In the genomic region with DNA sequence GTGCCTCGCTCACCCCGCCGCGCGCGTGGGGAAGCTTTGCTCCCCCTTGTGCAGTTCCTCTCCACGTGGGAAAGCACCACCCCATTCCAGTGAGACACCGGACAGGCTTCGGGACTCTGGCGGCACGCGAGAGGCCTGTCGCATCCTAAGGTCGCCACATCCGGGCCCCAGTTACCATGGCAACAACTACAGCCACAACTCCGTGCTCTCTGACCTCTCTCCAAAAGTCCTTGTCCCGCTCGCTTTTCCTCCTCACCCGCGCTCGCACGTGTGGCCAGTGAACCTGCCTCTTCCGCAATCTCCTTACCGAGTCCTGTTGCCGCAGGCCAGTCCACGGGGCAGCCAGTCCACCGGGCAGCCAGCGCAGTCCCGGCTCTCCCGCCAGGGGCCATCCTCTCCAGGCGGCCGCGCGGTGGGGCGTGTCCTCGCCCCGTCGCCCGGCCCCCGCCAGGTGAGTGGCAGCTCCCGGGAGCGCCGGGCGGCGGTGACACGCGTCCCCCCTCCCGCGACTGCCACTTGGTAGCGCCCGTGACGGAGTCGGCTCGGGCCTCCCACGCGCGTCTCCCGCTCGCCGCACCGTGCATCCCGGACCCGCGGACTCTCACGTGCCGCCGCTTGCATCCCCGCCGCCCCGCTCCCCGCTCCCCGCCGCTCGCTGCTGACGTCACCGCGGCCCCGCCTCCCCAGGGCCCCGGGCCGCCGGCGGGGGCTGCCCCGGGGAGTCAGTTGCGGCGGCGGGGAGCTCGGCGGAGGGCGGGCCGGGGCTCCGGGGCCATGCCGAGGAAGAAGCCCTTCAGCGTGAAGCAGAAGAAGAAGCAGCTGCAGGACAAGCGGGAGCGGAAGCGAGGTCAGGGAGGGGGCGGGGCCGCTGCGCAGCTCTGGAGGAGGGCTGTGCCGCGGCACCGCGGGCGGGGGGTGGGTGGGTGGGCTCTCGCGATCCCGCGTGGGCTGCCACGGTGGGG, we compare ENCODE assay signal across 8 mouse cellular contexts. TPM values are rescaled to one million over a fixed set of nuclear protein-coding genes. Genes with fewer than 3 reads are reported as not detected.
DNase-seq lines count a peak whose midpoint lies in the region; ATAC-seq and TF ChIP-seq lines count a peak whose summit lies in the region.

A gene (plus strand): TSS at position 451 of the 962 bp plus-strand sequence.
A gene (minus strand): TSS at position 836 of the 962 bp plus-strand sequence.

- peak within 1 kb of the TSS; percentile 89 for H3K4me3 ChIP-seq in C2C12 (ENCODE audit: insufficient read depth, poor library complexity, severe bottlenecking)
- H3K4me3 ChIP-seq in erythroblast, embryonic 14.5 days (replicated peaks) = peak within 1 kb of the TSS; percentile 85
- peak within 1 kb of the TSS; percentile 79 for H3K4me3 ChIP-seq in heart, embryonic 12.5 days
- H3K4me3 ChIP-seq in kidney, postnatal 0 days (replicated peaks; ENCODE audit: low read depth, low read length) = peak within 1 kb of the TSS; percentile 95
- H3K4me3 ChIP-seq in liver, embryonic 11.5 days (ENCODE audit: low read depth, low read length) = peak within 1 kb of the TSS; percentile 77
- H3K4me3 ChIP-seq in stomach, embryonic 14.5 days (ENCODE audit: low read depth, low read length) = peak within 1 kb of the TSS; percentile 87

- H3K79me3 ChIP-seq in C2C12 (ENCODE audit: low read depth) = peaks cover 26% of the 10 kb centered on the region

- H3K36me3 ChIP-seq in C2C12 (ENCODE audit: control insufficient read depth, insufficient read depth) = peaks cover 46% of the 10 kb centered on the region
- H3K36me3 ChIP-seq in erythroblast, embryonic 14.5 days (ENCODE audit: control insufficient read depth) = peaks cover 9% of the 10 kb centered on the region
- peaks cover 46% of the 10 kb centered on the region for H3K36me3 ChIP-seq in heart, embryonic 12.5 days
- peaks cover 20% of the 10 kb centered on the region for H3K36me3 ChIP-seq in kidney, postnatal 0 days (ENCODE audit: insufficient read depth, low read length)
- peaks cover 18% of the 10 kb centered on the region; the same call in 1 of the 2 replicates for H3K36me3 ChIP-seq in liver, embryonic 11.5 days (ENCODE audit: control insufficient read depth, insufficient read depth, low read length)
- peaks cover 21% of the 10 kb centered on the region for H3K36me3 ChIP-seq in stomach, embryonic 14.5 days (ENCODE audit: control insufficient read depth, insufficient read depth, low read length)

- under 1% methylated on average over 97 of the region's 109 CpGs for WGBS in heart, embryonic 12.5 days
- under 1% methylated on average over 99 of the region's 109 CpGs for WGBS in kidney, postnatal 0 days
- under 1% methylated on average over 102 of the region's 109 CpGs for WGBS in liver, embryonic 11.5 days
- WGBS in stomach, embryonic 14.5 days = under 1% methylated on average over 89 of the region's 109 CpGs

- H3K4me1 ChIP-seq in erythroblast, embryonic 14.5 days (ENCODE audit: control insufficient read depth) = peaks cover 32% of the 10 kb centered on the region
- H3K4me1 ChIP-seq in heart, embryonic 12.5 days (replicated peaks) = peaks cover 16% of the 10 kb centered on the region
- peaks cover 12% of the 10 kb centered on the region; the same call in 1 of the 2 replicates for H3K4me1 ChIP-seq in kidney, postnatal 0 days (replicated peaks; ENCODE audit: insufficient read depth, low read length)
- H3K4me1 ChIP-seq in liver, embryonic 11.5 days (replicated peaks; ENCODE audit: control insufficient read depth, insufficient read depth, low read length) = peaks cover 11% of the 10 kb centered on the region
- peaks cover 11% of the 10 kb centered on the region for H3K4me1 ChIP-seq in stomach, embryonic 14.5 days (ENCODE audit: control insufficient read depth, insufficient read depth, low read length)

- H3K27ac ChIP-seq in heart, embryonic 12.5 days (ENCODE audit: poor library complexity, severe bottlenecking) = peak within 1 kb of the TSS; percentile 96
- peak within 1 kb of the TSS; percentile 97 for H3K27ac ChIP-seq in kidney, postnatal 0 days
- H3K27ac ChIP-seq in liver, embryonic 11.5 days (ENCODE audit: low read depth, low read length) = peak within 1 kb of the TSS; percentile 88
- H3K27ac ChIP-seq in stomach, embryonic 14.5 days (ENCODE audit: low read length) = peak within 1 kb of the TSS; percentile 97

- peak within 1 kb of the TSS; percentile 95 for H3ac ChIP-seq in C2C12 (ENCODE audit: control insufficient read depth, insufficient read length, low read depth)

- TF ChIP-seq CTCF in C2C12 (IDR thresholded peaks at IDR 0.05; ENCODE audit: control insufficient read depth, insufficient read depth, insufficient read length) = no peak
- no peak for TF ChIP-seq CTCF in brain, embryonic 14.5 days (IDR thresholded peaks at IDR 0.05; ENCODE audit: borderline replicate concordance, extremely low read depth, insufficient read depth, insufficient read length)
- TF ChIP-seq CTCF in kidney, postnatal 0 days (IDR thresholded peaks at IDR 0.05; ENCODE audit: low read depth) = no peak; the same call in 1 of the 2 replicates

- peaks cover 56% of the 10 kb centered on the region for H3K79me2 ChIP-seq in C2C12 (ENCODE audit: control insufficient read depth, insufficient read depth)

- peak within 1 kb of the TSS; percentile 86 for H3K9ac ChIP-seq in heart, embryonic 12.5 days
- H3K9ac ChIP-seq in kidney, postnatal 0 days (ENCODE audit: low read depth, low read length) = peak within 1 kb of the TSS; percentile 71
- peak within 1 kb of the TSS; percentile 76 for H3K9ac ChIP-seq in liver, embryonic 11.5 days (ENCODE audit: low read depth, low read length)
- H3K9ac ChIP-seq in stomach, embryonic 14.5 days (replicated peaks; ENCODE audit: low read depth, low read length) = peak within 1 kb of the TSS; percentile 75

- peak; percentile 91 for ATAC-seq in heart, embryonic 12.5 days (ENCODE audit: insufficient number of reproducible peaks, low FRiP score)
- ATAC-seq in kidney, postnatal 0 days (replicated peaks; ENCODE audit: low FRiP score, low read depth) = peak; percentile 89
- peak; percentile 88 for ATAC-seq in liver, embryonic 11.5 days (replicated peaks; ENCODE audit: low FRiP score)
- peak; percentile 89 for ATAC-seq in stomach, embryonic 14.5 days (ENCODE audit: insufficient number of reproducible peaks, insufficient read depth, low FRiP score, low read depth)

- H3K27me3 ChIP-seq in C2C12 (ENCODE audit: control insufficient read depth, insufficient read depth, insufficient read length) = no peaks in the 10 kb centered on the region
- H3K27me3 ChIP-seq in erythroblast, embryonic 14.5 days (ENCODE audit: control insufficient read depth) = peaks cover 6% of the 10 kb centered on the region
- no peaks in the 10 kb centered on the region for H3K27me3 ChIP-seq in heart, embryonic 12.5 days (replicated peaks)
- no peaks in the 10 kb centered on the region for H3K27me3 ChIP-seq in kidney, postnatal 0 days (ENCODE audit: insufficient read depth, low read length)
- H3K27me3 ChIP-seq in liver, embryonic 11.5 days (replicated peaks; ENCODE audit: control insufficient read depth, insufficient read depth, low read length) = no peaks in the 10 kb centered on the region
- no peaks in the 10 kb centered on the region for H3K27me3 ChIP-seq in stomach, embryonic 14.5 days (ENCODE audit: control insufficient read depth, insufficient read depth, low read length)

- TF ChIP-seq POLR2A in brain, embryonic 14.5 days (IDR thresholded peaks at IDR 0.05; ENCODE audit: borderline replicate concordance, extremely low read depth, insufficient read depth, insufficient read length, poor library complexity, severe bottlenecking) = 0 out of 2 replicates have a peak, but pooled peaks have one; percentile 18

- peak within 1 kb of the TSS; percentile 70 for H3K4me2 ChIP-seq in heart, embryonic 12.5 days
- H3K4me2 ChIP-seq in kidney, postnatal 0 days (ENCODE audit: low read length) = peak within 1 kb of the TSS; percentile 84
- H3K4me2 ChIP-seq in liver, embryonic 11.5 days = peak within 1 kb of the TSS; percentile 93
- peak within 1 kb of the TSS; percentile 64 for H3K4me2 ChIP-seq in stomach, embryonic 14.5 days (replicated peaks; ENCODE audit: low read depth, low read length)

- DNase-seq in brain, embryonic 14.5 days (ENCODE audit: low read depth) = peak; percentile 96
- peak; percentile 97 for DNase-seq in kidney, postnatal 0 days (ENCODE audit: low spot score)
- DNase-seq in liver, embryonic 11.5 days (ENCODE audit: low spot score) = peak; percentile 99
- peak; percentile 92 for DNase-seq in naive thymus-derived CD4-positive, alpha-beta T cell, adult 2 months (ENCODE audit: low read depth)

- H3K9me3 ChIP-seq in erythroblast, embryonic 14.5 days (ENCODE audit: control insufficient read depth, low read length) = no peaks in the 10 kb centered on the region
- no peaks in the 10 kb centered on the region for H3K9me3 ChIP-seq in heart, embryonic 12.5 days (replicated peaks)
- H3K9me3 ChIP-seq in kidney, postnatal 0 days (replicated peaks; ENCODE audit: low read length) = no peaks in the 10 kb centered on the region
- H3K9me3 ChIP-seq in liver, embryonic 11.5 days (ENCODE audit: control insufficient read depth, low read length) = no peaks in the 10 kb centered on the region
- no peaks in the 10 kb centered on the region for H3K9me3 ChIP-seq in stomach, embryonic 14.5 days (ENCODE audit: control insufficient read depth, low read depth, low read length)

TF ChIP-seq in C2C12, 6 proteins besides CTCF, POLR2A, EP300 and RAD21:
- TF ChIP-seq MAX (IDR thresholded peaks at IDR 0.05) (peak; percentile 86), MYOD1 (IDR thresholded peaks at IDR 0.05; ENCODE audit: control insufficient read depth, insufficient read length, low read depth) (no peak), MYOG (IDR thresholded peaks at IDR 0.05; ENCODE audit: control insufficient read depth, extremely low read depth, insufficient read length) (no peak)

RNA-seq across cellular contexts. Expression of the first gene that starts in this region (rescaled TPM):
- 71.7 TPM for polyA plus RNA-seq in C2C12 (2012; fragmentation: generic; extraction: Trizol)
- polyA plus RNA-seq in brain, embryonic 14.5 days (2012; rRNA removed) = 31.2 and 52.4 TPM in 2 replicates
- polyA plus RNA-seq in erythroblast, embryonic 14.5 days (2012) = 1.5 and 1.9 TPM in 2 replicates
- 39.8 and 42.4 TPM in 2 replicates for polyA plus RNA-seq in heart, embryonic 12.5 days (2016; fragmentation: Nextera tagmentation; extraction: Ambion mirVana)
- 38.2 and 43.7 TPM in 2 replicates for polyA plus RNA-seq in kidney, postnatal 0 days (2015; fragmentation: Nextera tagmentation; extraction: Ambion mirVana)
- polyA plus RNA-seq in liver, embryonic 11.5 days (2014; fragmentation: Nextera tagmentation; extraction: Ambion mirVana) = 33.7 and 35.6 TPM in 2 replicates
- polyA plus RNA-seq in stomach, embryonic 14.5 days (2014; fragmentation: Nextera tagmentation; extraction: Ambion mirVana) = 37.6 and 39.4 TPM in 2 replicates

RNA-seq across cellular contexts. Expression of the second gene that starts in this region (rescaled TPM):
- 13.7 TPM for polyA plus RNA-seq in C2C12 (2012; fragmentation: generic; extraction: Trizol)
- 72.1 and 81.6 TPM in 2 replicates for polyA plus RNA-seq in brain, embryonic 14.5 days (2012; rRNA removed)
- 0.18 and 0.30 TPM in 2 replicates for polyA plus RNA-seq in erythroblast, embryonic 14.5 days (2012)
- 17.6 and 18.5 TPM in 2 replicates for polyA plus RNA-seq in heart, embryonic 12.5 days (2016; fragmentation: Nextera tagmentation; extraction: Ambion mirVana)
- 27.9 and 29.3 TPM in 2 replicates for polyA plus RNA-seq in kidney, postnatal 0 days (2015; fragmentation: Nextera tagmentation; extraction: Ambion mirVana)
- polyA plus RNA-seq in liver, embryonic 11.5 days (2014; fragmentation: Nextera tagmentation; extraction: Ambion mirVana) = 22.0 and 22.8 TPM in 2 replicates
- 26.9 and 30.6 TPM in 2 replicates for polyA plus RNA-seq in stomach, embryonic 14.5 days (2014; fragmentation: Nextera tagmentation; extraction: Ambion mirVana)

Comparison
In these comparisons a context has a peak if more than half of its experiments do, and no peak if none do; other contexts are left out.
1. Peak in every context shown above with its lines: DNase-seq, ATAC-seq, H3K4me3 ChIP-seq and H3K27ac ChIP-seq.
2. RNA of the first gene that starts in this region (polyA plus RNA-seq): 71.7 TPM in C2C12 (single experiment), 31.2 to 52.4 TPM in brain, embryonic 14.5 days, 39.8 to 42.4 TPM in heart, embryonic 12.5 days, 38.2 to 43.7 TPM in kidney, postnatal 0 days, 37.6 to 39.4 TPM in stomach, embryonic 14.5 days and 33.7 to 35.6 TPM in liver, embryonic 11.5 days; 1.5 to 1.9 TPM in erythroblast, embryonic 14.5 days; every median in the first group is over 10 times any median in the second.
3. RNA of the second gene that starts in this region (polyA plus RNA-seq): 72.1 to 81.6 TPM in brain, embryonic 14.5 days, 27.9 to 29.3 TPM in kidney, postnatal 0 days, 26.9 to 30.6 TPM in stomach, embryonic 14.5 days, 22.0 to 22.8 TPM in liver, embryonic 11.5 days, 17.6 to 18.5 TPM in heart, embryonic 12.5 days and 13.7 TPM in C2C12 (single experiment); 0.18 to 0.30 TPM in erythroblast, embryonic 14.5 days; every median in the first group is over 10 times any median in the second.